Mouse (Mus musculus) gastrocnemius, postnatal 25 days (tissue): ENCODE data around the gene Myl6b. TPM values are rescaled to one million over a fixed set of nuclear protein-coding genes. Genes with fewer than 3 reads are reported as not detected.
"Not testable (repeated sequence)": the region's sequence is repeated elsewhere in the genome, so short reads cannot be mapped to it uniquely, and the experiment has no call there.

Experiments used
- DNase-seq: peaks from one replicate; pipeline ENCODE4 v3.0.0; 2022
- total RNA-seq, 2 experiments: library from RNA; stranded (reverse); gene quantifications; 1 replicate in 1 of 2; 2 replicates in 1 of 2; pipeline ENCODE4 v1.2.3; 2021

Gene Myl6b
- total RNA-seq, 2 experiments from 2014 or later: 20.3 to 38.5 TPM

GRCm38 (mm10) chr10:128518833-128519232, 20.3 kb upstream of the Myl6b start:
- no peak for DNase-seq

GRCm38 (mm10) chr10:128516677-128517076, 18.2 kb upstream of the Myl6b start:
- DNase-seq: no peak

- DNase-seq: no peak
Observed at GRCm38 (mm10) chr10:128516029-128516428, 17.5 kb upstream of the Myl6b start.

DNA sequence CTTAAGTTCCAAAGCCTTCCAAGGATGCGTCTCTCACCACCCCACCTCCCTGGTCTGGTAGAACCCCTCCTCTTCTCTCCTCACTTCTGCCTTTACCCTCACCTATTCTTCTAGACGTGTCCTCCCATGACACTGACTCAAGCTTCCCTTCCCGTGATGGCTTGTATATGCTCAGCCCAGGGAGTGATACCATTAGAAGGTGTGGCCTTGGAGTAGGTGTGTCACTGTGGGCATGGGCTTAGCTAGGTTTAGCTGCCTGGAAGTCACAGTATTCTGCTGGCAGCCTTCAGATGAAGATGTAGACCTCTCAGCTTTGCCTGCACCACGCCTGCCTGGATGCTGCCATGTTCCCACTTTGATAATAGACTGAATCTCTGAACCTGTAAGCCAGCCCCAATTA, 16.6 kb upstream of the Myl6b start:
- DNase-seq: no peak

DNA sequence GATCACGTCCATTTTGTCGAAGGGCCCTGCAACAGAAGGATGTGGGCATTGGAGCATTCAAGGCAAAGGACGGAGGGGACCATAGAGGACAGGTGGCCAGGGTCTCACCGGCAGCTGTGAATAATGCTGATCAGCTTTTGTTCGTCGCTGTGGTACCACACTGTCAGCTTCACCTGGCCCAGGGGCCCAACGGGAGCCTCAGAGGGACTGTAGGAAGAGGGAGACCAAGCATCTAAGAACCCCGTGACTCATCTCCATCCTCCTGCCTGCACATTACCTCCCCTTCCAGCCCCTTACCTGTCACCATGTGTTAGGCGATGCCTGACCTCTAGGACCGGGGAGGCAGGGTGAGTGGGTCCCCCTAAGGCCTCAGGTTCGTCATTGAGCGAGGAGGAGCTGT, 13.3 kb upstream of the Myl6b start:
- no peak for DNase-seq

DNA sequence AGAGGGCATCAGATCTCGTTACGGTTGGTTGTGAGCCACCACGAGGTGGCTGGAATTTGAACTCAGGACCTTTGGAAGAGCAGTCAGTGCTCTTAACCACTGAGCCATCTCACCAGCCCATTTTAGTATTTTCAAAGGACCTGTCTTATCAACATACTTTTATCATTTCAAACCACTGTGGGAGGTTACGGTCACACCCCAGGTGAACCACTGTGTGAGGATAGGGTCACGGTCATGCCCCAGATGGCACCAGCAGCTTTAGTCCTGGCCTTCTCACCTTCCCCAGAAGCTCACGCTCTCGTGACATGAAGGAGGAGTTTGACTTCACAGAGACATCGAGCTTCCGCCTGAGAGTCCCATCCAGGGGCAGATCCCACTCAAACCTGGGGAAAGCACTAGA, 12.7 kb upstream of the Myl6b start:
- no peak for DNase-seq

GRCm38 (mm10) chr10:128510301-128510700, 11.8 kb upstream of the Myl6b start:
- no peak for DNase-seq

GRCm38 (mm10) chr10:128509831-128510230, 11.3 kb upstream of the Myl6b start:
- no peak for DNase-seq

DNA sequence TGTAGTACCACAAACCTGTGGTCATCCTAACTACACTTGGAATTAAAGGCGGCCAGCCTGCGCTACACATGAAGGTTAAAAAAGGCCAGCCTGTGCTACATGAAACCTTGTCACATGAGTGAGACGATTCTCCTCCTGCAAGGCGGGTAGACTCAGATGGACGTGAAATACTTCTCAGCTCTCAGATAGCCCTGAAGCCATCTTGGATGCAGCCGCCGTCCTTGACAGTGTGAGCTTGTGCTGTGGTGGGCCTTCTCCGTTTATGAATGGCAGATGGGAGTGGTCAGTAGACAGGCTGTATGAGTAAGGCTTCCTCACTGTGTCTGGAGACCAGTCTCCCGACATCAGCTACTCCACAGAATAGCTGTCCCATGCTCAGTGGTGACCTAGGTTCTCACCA, 10.7 kb upstream of the Myl6b start:
- no peak for DNase-seq

GRCm38 (mm10) chr10:128508260-128508659, 9.8 kb upstream of the Myl6b start:
- no peak for DNase-seq

DNA sequence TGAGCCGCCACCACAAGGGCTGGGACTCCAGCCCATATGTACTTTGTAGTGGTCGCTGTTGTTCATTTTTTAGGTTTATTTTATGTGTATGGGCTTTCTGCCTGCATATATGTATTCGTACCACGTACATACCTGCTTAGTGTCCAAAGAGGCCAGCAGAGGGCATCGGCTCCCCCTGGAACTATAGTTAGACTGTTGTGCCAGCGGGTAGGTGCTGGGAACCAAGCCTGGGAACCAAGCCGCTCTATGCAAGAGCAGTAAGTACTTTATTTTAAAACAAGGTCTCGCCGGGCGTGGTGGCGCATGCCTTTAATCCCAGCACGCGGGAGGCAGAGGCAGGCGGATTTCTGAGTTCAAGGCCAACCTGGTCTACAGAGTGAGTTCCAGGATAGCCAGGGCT, 7.5 kb upstream of the Myl6b start:
- DNase-seq: no peak

- not testable (repeated sequence) for DNase-seq
Observed at GRCm38 (mm10) chr10:128505371-128505667, 6.8 kb upstream of the Myl6b start.

DNA sequence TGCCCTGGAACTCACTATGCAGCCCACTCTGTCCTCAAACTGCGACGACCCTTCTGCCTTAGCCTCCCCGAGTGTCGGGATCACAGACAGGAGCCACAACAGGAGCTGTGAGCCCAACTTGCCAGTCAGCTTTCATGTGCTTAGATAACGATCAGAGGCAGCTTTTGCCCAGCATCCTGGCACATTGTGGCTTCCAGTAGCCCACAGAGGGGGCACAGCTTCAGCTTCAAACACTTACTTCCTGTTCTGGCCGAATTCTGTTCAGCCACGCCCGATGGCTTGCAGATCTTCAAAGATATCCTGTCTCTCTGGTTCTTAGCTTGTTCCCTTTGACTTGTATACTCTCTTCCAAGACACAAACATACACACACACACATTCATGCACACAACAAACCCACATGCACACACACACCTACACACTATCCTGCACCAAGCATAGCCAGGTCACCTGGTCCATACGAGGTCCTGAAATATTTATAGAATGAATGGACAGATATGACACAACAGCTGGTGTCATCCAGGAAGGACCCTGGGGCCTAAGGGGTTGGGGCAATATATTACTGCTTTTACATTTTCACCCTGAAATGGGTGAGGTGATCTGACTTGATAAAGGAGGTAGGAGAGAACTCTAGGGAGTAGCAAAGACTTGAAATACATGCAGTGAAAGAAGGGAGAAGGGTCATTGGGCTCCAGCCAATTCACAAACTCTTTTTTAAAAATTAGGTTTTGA, 6.3 kb upstream of the Myl6b start:
- no peak for DNase-seq

GRCm38 (mm10) chr10:128504012-128504411, 5.5 kb upstream of the Myl6b start:
- DNase-seq: no peak

- DNase-seq: no peak
Observed at GRCm38 (mm10) chr10:128503532-128503931, 5.0 kb upstream of the Myl6b start.

- DNase-seq: peak; percentile 48
Observed at GRCm38 (mm10) chr10:128502341-128502740, 3.9 kb upstream of the Myl6b start.

GRCm38 (mm10) chr10:128499116-128499671, 709 bp upstream of the Myl6b start:
- DNase-seq: peak; percentile 57

DNA sequence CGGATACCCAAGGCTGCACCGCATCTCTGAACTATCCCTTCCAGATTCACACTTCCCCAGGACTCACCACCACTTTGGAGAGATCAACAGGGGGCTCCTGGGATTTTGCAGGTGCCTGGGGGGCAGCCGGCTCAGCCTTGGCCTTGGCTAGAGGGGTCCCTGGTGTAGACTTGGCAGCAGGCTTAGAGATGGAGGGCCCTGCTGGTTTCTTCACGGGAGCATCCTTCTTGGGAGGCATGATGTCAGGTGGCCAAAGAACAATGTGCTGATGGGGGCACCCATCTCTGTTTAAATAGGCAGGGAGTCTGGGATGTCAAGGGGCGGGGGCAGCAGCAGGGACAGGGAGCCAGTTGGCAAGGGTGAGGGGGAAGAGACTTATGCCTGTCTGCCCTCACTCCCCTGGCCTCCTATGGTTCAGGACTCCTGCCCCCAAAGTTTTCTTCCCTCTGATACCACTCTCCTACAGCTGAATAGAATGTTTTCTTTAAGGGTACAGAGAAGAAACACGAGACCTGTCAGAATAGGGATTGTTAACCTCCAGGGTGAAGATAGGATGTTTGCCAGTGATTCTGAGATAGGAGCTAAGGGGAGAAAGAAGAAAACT, 1.2 kb downstream of the Myl6b start:
- DNase-seq: no peak

- no peak for DNase-seq
Observed at GRCm38 (mm10) chr10:128496509-128497077, 1.9 kb downstream of the Myl6b start.

GRCm38 (mm10) chr10:128495903-128496302, 2.6 kb downstream of the Myl6b start:
- no peak for DNase-seq

GRCm38 (mm10) chr10:128495270-128495669, 3.2 kb downstream of the Myl6b start:
- DNase-seq: no peak

DNA sequence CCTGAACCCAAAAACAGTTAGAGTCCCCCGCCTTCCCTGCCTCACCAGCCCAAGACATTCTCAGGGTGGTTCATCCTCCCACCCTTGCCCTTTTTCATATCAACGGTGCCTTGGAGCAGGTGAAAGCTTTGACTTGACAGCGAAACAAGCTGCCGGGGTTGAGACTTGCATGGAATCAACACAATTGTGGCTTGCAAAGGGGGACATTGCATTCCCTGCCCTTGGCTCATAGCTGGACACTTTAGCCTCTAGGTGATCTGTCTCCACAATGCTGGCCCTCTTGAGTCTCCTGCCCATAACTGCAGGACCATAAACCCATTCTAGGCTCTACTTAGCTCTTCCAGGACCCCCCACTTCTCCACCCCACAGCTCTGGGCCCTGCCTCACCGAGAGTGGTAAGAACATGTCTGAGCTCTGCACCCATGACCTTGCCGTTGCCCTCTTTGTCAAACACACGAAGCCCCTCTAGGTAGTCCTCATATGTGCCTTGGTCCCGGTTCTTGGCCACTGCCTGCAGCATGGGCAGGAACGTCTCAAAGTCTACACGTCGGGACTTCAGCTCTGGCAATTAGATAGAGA, 3.7 kb downstream of the Myl6b start:
- no peak for DNase-seq
